Mouse (Mus musculus) lung, postnatal 0 days (tissue): ENCODE results near the gene Cog5.

Experiments used
- CTCF ChIP-seq: IDR thresholded peaks from 2 replicates; pipeline ENCODE4 v1.5.1; 2016; ENCODE audit warnings: antibody characterized with exemption, mild to moderate bottlenecking
- EP300 ChIP-seq: IDR thresholded peaks from 2 replicates; pipeline ENCODE4 v1.6.1; 2016; ENCODE audit warnings: antibody characterized with exemption, mild to moderate bottlenecking, control low read depth

- TF ChIP-seq CTCF (no peak), EP300 (no peak)
These were observed 311.0 kb downstream of the Cog5 start for GRCm38 (mm10) chr12:31965517-31966212.
